Mouse (Mus musculus) embryonic facial prominence, embryonic 10.5 days (tissue): ENCODE data around the gene Aoah. TPM values are rescaled to one million over a fixed set of nuclear protein-coding genes. Genes with fewer than 3 reads are reported as not detected.

Source experiments
- DNase-seq: peaks from one replicate; pipeline ENCODE4 v3.0.0-alpha.2; 2017; ENCODE audit warnings: low spot score
- H3K27ac ChIP-seq: fragments of 300-500 bp; sonication (generic); replicated peaks from 2 replicates; pipeline ENCODE4 v1.5.1; 2016; ENCODE audit warnings: mild to moderate bottlenecking
- H3K27me3 ChIP-seq: fragments of 300-500 bp; sonication (generic); replicated peaks from 2 replicates; pipeline ENCODE4 v1.6.1; 2016; ENCODE audit warnings: low read depth, mild to moderate bottlenecking; ENCODE audit not compliant: poor library complexity, severe bottlenecking
- H3K36me3 ChIP-seq: fragments of 300-500 bp; sonication (generic); replicated peaks from 2 replicates; pipeline ENCODE4 v1.6.1; 2016; ENCODE audit warnings: mild to moderate bottlenecking, moderate library complexity
- H3K4me1 ChIP-seq: fragments of 300-500 bp; sonication (generic); 2 replicates; pipeline ENCODE4 v1.6.1; 2016
- H3K4me3 ChIP-seq: fragments of 300-500 bp; sonication (generic); 2 replicates; pipeline ENCODE4 v1.5.1; 2016; ENCODE audit warnings: mild to moderate bottlenecking, moderate library complexity
- H3K9me3 ChIP-seq: fragments of 300-500 bp; sonication (generic); 2 replicates; pipeline ENCODE4 v1.6.1; 2016; ENCODE audit warnings: mild to moderate bottlenecking
- WGBS: fragments of 180-500 bp; shearing (Covaris S2); methylation state at CpG from one replicate; pipeline ENCODE4 v1.1.7; 2016; 5-methylcytosine and 5-hydroxymethylcytosine counted together
- polyA plus RNA-seq: library from polyadenylated mRNA; unstranded; fragments of >200 nt; fragmentation: Nextera tagmentation; extraction: Ambion mirVana; gene quantifications from 2 replicates; pipeline ENCODE4 v1.2.1, GENCODE M21; 2016

Aoah gene
- polyA plus RNA-seq, 1 experiment from 2014 or later, result 0.32 TPM

DNA sequence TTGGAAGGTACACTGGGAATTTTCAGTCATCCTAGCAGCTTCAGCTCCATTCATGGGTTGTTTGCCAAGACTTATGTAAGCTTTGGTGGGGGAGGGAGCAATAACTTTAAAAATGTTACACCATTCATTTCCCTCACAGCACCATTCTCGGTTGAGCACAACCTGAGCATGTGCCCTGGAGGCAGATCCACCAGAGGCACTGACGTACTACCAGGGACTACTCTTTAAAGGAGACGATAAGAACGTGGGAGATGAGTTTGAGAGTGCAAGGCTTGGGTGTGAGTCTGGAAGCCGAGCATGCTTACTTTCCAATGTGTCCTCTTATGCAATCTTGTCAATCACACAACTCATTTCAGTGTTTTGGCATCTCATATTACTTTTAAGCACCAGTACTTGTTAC lies 230.9 kb downstream of the Aoah start:
- H3K36me3 ChIP-seq, result no peaks in the 10 kb centered on the region
- H3K4me3 ChIP-seq, result no peak overlapping the region
- H3K27ac ChIP-seq, result no peak overlapping the region
- H3K4me1 ChIP-seq, result no peaks in the 10 kb centered on the region
- H3K9me3 ChIP-seq, result no peaks in the 10 kb centered on the region
- 82% methylated on average over 5 of the region's 5 CpGs for WGBS
- no peak for DNase-seq
- no peaks in the 10 kb centered on the region for H3K27me3 ChIP-seq

GRCm38 (mm10) chr13:21033176-21033575 lies 239.3 kb downstream of the Aoah start:
- Histone ChIP-seq H3K27ac (no peak overlapping the region), H3K4me3 (no peak overlapping the region), H3K27me3 (no peaks in the 10 kb centered on the region), H3K9me3 (no peaks in the 10 kb centered on the region), H3K4me1 (no peaks in the 10 kb centered on the region), H3K36me3 (no peaks in the 10 kb centered on the region)
- no peak for DNase-seq
- 65% methylated on average over 3 of the region's 3 CpGs for WGBS

DNA sequence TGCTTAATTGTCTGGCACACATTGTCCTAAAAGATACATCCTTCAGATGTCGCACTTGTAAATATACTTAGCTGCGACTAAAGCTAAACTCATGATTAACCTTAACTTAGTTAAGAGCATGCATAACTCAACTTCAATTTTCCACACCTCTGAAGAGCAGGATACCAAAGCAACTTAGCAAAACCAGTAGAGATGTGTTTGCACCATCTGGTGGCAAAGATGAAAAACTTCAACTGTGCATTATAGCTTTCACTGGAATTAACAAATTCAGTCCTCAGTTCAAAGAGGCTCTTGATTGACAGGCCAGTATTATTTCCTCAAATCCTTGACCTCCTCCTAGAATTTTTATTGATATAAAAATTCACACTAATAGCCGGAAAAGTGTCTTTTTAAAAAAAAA lies 241.1 kb downstream of the Aoah start:
- DNase-seq, result no peak
- Histone ChIP-seq H3K27ac (no peak overlapping the region), H3K27me3 (no peaks in the 10 kb centered on the region), H3K36me3 (no peaks in the 10 kb centered on the region), H3K9me3 (no peaks in the 10 kb centered on the region), H3K4me1 (no peaks in the 10 kb centered on the region), H3K4me3 (no peak overlapping the region)
- WGBS, result 80% methylated on average over 3 of the region's 3 CpGs

- H3K27me3 ChIP-seq, result no peaks in the 10 kb centered on the region
- no peaks in the 10 kb centered on the region for H3K4me1 ChIP-seq
- H3K27ac ChIP-seq, result no peak overlapping the region
- H3K4me3 ChIP-seq, result no peak overlapping the region
- H3K9me3 ChIP-seq, result no peaks in the 10 kb centered on the region
- no peak for DNase-seq
- no peaks in the 10 kb centered on the region for H3K36me3 ChIP-seq
Observed at GRCm38 (mm10) chr13:21035981-21036380, 242.1 kb downstream of the Aoah start.

DNA sequence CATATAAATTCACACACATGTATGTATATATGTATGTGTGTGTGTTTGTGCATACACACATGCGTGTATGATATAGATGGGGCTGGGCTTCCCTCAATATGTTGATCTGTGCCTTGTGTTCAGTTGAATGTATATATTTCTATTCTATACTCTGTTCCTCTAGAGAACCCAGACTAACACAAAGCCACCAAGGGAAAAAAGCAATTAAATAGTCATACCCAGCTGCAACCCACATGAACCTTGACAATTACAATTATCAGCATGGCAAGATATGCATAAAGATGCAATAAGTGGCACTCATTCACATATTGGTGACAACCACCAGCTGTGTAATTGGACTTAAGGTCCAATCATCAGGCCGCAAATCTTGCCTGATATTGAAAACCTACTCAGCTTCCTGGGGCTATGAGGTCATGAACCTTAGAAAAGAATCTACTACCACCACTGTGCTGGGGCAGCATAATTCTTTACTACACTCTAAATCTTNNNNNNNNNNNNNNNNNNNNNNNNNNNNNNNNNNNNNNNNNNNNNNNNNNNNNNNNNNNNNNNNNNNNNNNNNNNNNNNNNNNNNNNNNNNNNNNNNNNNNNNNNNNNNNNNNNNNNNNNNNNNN lies 246.8 kb downstream of the Aoah start:
- WGBS, result 87% methylated on average over 2 of the region's 2 CpGs

GRCm38 (mm10) chr13:21050118-21050517 lies 256.2 kb downstream of the Aoah start:
- WGBS, result 44% methylated on average over 1 of the region's 1 CpGs
- no peaks in the 10 kb centered on the region for H3K4me1 ChIP-seq
- no peaks in the 10 kb centered on the region for H3K9me3 ChIP-seq
- no peak overlapping the region for H3K4me3 ChIP-seq
- no peaks in the 10 kb centered on the region for H3K36me3 ChIP-seq
- DNase-seq, result no peak
- H3K27ac ChIP-seq, result no peak overlapping the region
- no peaks in the 10 kb centered on the region for H3K27me3 ChIP-seq

More for the DNA sequence above, 246.8 kb downstream of the Aoah start:
- no peaks in the 10 kb centered on the region for H3K36me3 ChIP-seq
- H3K4me3 ChIP-seq, result no peak overlapping the region
- peaks cover 7% of the 10 kb centered on the region; the same call in 1 of the 2 replicates for H3K4me1 ChIP-seq
- H3K27ac ChIP-seq, result no peak overlapping the region
- no peak for DNase-seq
- no peaks in the 10 kb centered on the region for H3K27me3 ChIP-seq
- no peaks in the 10 kb centered on the region for H3K9me3 ChIP-seq

DNA sequence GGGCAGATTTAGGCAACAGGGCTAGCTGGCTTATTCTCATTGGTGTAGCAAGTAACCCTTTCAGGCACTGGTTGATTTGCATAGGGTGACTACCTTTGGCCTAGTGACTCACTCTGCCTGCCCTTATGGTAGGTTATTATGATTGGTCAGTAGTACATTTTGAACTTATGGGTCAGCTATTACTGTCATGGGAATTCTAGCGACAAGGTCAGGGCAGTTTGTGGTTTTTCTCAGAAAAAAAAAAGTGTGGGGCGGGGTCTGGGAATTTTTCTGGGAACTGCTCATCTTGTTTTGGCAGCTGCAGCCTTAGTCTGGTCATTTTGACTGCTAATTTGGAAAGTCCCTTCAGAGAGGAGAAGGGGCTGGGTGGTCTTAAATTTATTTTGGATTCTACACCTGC lies 272.1 kb downstream of the Aoah start:
- WGBS, result 81% methylated on average over 2 of the region's 2 CpGs
- no peak overlapping the region for H3K27ac ChIP-seq
- H3K27me3 ChIP-seq, result no peaks in the 10 kb centered on the region
- no peak overlapping the region for H3K4me3 ChIP-seq
- no peaks in the 10 kb centered on the region for H3K9me3 ChIP-seq
- no peaks in the 10 kb centered on the region for H3K36me3 ChIP-seq
- no peak for DNase-seq
- no peaks in the 10 kb centered on the region for H3K4me1 ChIP-seq

DNA sequence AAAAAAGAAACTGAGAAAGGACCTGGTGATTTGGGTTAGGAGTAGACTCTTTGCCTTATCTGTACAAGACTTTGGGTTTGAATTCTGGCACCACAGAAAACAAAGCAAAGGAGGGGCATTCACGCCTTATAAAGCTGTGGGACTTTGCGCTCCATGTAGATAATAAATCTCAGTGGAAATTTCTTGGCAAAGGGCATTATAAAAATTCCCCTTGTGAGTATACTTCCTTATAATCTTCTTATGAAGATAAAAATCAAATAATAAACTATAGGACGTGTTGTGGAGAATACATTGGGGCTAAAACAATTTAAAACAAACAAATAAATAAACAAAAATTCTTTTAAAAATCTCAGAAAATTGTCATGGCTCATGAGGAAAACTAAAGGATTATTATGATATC lies 280.9 kb downstream of the Aoah start, which contains the start of gene Olfr1370:
Gene Olfr1370 (minus strand): TSS at position 101 of the 400 bp plus-strand sequence.
- Histone ChIP-seq H3K36me3 (no peaks in the 10 kb centered on the region), H3K27me3 (no peaks in the 10 kb centered on the region), H3K9me3 (no peaks in the 10 kb centered on the region), H3K4me3 (no peak within 1 kb of the TSS), H3K4me1 (no peaks in the 10 kb centered on the region), H3K27ac (no peak within 1 kb of the TSS)
- DNase-seq, result no peak
- 82% methylated on average over 3 of the region's 3 CpGs for WGBS

GRCm38 (mm10) chr13:21082686-21083085 lies 288.8 kb downstream of the Aoah start:
- H3K27me3 ChIP-seq, result no peaks in the 10 kb centered on the region
- no peaks in the 10 kb centered on the region for H3K9me3 ChIP-seq
- H3K4me1 ChIP-seq, result no peaks in the 10 kb centered on the region
- no peak overlapping the region for H3K4me3 ChIP-seq
- no peak for DNase-seq
- no peak overlapping the region for H3K27ac ChIP-seq
- H3K36me3 ChIP-seq, result no peaks in the 10 kb centered on the region
- 81% methylated on average over 2 of the region's 2 CpGs for WGBS
